Mouse (Mus musculus) kidney, adult 11 months (tissue): ENCODE data around the gene Frat1.

ENCODE experiments used
- DNase-seq: peaks from one replicate; pipeline ENCODE4 v3.0.0; 2022

Frat1 gene

GRCm38 (mm10) chr19:41816915-41817314, 12.9 kb upstream of the Frat1 start:
- no peak for DNase-seq

- DNase-seq, result no peak
Measured at GRCm38 (mm10) chr19:41817325-41817724, 12.4 kb upstream of the Frat1 start.

- no peak for DNase-seq
Measured at GRCm38 (mm10) chr19:41818749-41819148, 11.0 kb upstream of the Frat1 start.

GRCm38 (mm10) chr19:41821436-41821835, 8.3 kb upstream of the Frat1 start:
- DNase-seq, result no peak

GRCm38 (mm10) chr19:41822589-41822988, 7.2 kb upstream of the Frat1 start:
- DNase-seq, result no peak

GRCm38 (mm10) chr19:41824950-41825349, 4.8 kb upstream of the Frat1 start:
- no peak for DNase-seq

- DNase-seq, result no peak
Measured at GRCm38 (mm10) chr19:41826529-41826928, 3.2 kb upstream of the Frat1 start.

GRCm38 (mm10) chr19:41828941-41829340, 829 bp upstream of the Frat1 start:
- DNase-seq, result no peak

GRCm38 (mm10) chr19:41830106-41831031, 599 bp downstream of the Frat1 start:
- peak; percentile 15 for DNase-seq

- no peak for DNase-seq
Measured at GRCm38 (mm10) chr19:41831101-41831570, 1.4 kb downstream of the Frat1 start.

- DNase-seq, result no peak
Measured at GRCm38 (mm10) chr19:41831718-41832391, 2.1 kb downstream of the Frat1 start.

- no peak for DNase-seq
Measured at GRCm38 (mm10) chr19:41832501-41833201, 2.9 kb downstream of the Frat1 start.

- DNase-seq, result no peak
Measured at GRCm38 (mm10) chr19:41835407-41835806, 5.6 kb downstream of the Frat1 start.

GRCm38 (mm10) chr19:41835816-41836215, 6.0 kb downstream of the Frat1 start:
- no peak for DNase-seq

GRCm38 (mm10) chr19:41836719-41837118, 6.9 kb downstream of the Frat1 start:
- no peak for DNase-seq

- DNase-seq, result no peak
Measured at GRCm38 (mm10) chr19:41837194-41837916, 7.6 kb downstream of the Frat1 start.

GRCm38 (mm10) chr19:41837917-41838261, 8.1 kb downstream of the Frat1 start:
- DNase-seq, result no peak

- no peak for DNase-seq
Measured at GRCm38 (mm10) chr19:41838808-41839207, 9.0 kb downstream of the Frat1 start.

- DNase-seq, result no peak
Measured at GRCm38 (mm10) chr19:41839685-41840084, 9.9 kb downstream of the Frat1 start.

- DNase-seq, result no peak
Measured at GRCm38 (mm10) chr19:41841105-41841750, 11.5 kb downstream of the Frat1 start.

GRCm38 (mm10) chr19:41842196-41842595, 12.4 kb downstream of the Frat1 start:
- no peak for DNase-seq

GRCm38 (mm10) chr19:41842706-41843105, 12.9 kb downstream of the Frat1 start:
- DNase-seq, result no peak
